8 mouse cellular contexts compared by ENCODE assay signal in genomic region chr4:45755881-45756280, GRCm38 (mm10). TPM values are rescaled to one million over a fixed set of nuclear protein-coding genes. Genes with fewer than 3 reads are reported as not detected.
DNase-seq lines count a peak whose midpoint lies in the region; TF ChIP-seq lines count a peak whose summit lies in the region.

No protein-coding gene starts in this region.

- no peak overlapping the region for H3K4me3 ChIP-seq in lung, adult 2 months (replicated peaks; ENCODE audit: extremely low read depth, low read depth, low read length)

- H3K4me1 ChIP-seq in lung, adult 2 months (ENCODE audit: control insufficient read depth, insufficient read depth, low read length): no peaks in the 10 kb centered on the region

- DNase-seq in lung, adult 18-20 months: peak; percentile 16 to 39
- DNase-seq in lung, adult 2 months: no peak
- DNase-seq in fibroblast of lung, adult 2 months (ENCODE audit: low read depth): peak; percentile 26
- DNase-seq in layer of hippocampus, adult 8-10 months (ENCODE audit: low spot score in 2 of 2): peak; percentile 74 to 89
- peak; percentile 42 for DNase-seq in lung, postnatal 14 days
- DNase-seq in adrenal gland, adult 2 months: no peak
- no peak for DNase-seq in liver
- DNase-seq in yolk sac, embryonic 10.5 days (ENCODE audit: low spot score): no peak

- TF ChIP-seq CTCF in lung, adult 2 months (IDR thresholded peaks at IDR 0.05; ENCODE audit: insufficient read depth, low read length): no peak

- no peak for TF ChIP-seq POLR2A in lung, adult 2 months (IDR thresholded peaks at IDR 0.05; ENCODE audit: borderline replicate concordance, extremely low read depth, low read depth, low read length)

- 60% methylated on average over 17 of the region's 17 CpGs for WGBS in lung, adult 2 months

RNA-seq across cellular contexts. Expression of gene Aldh1b1, which starts 42.9 kb away (rescaled TPM):
- polyA plus RNA-seq in lung, adult 2 months (2012; rRNA removed): 3.1 and 3.9 TPM in 2 replicates
- 10 to 100 TPM in 1 of 4 experiments, 1 to 10 TPM in 3; 7.3 to 11.5 (median 8.8) TPM for total RNA-seq in layer of hippocampus, adult 8-10 months (2022)
- 10 to 100 TPM; 27.3 to 31.5 TPM for total RNA-seq in adrenal gland, adult 2 months (2021)
- polyA plus RNA-seq in adrenal gland, adult 2 months (2012; rRNA removed): 30.6 and 31.8 TPM in 2 replicates

Comparison
In these comparisons a context has a peak if more than half of its experiments do, and no peak if none do; other contexts are left out.
1. DNase-seq: peak in lung, adult 18-20 months (2 of 2), fibroblast of lung, adult 2 months (single experiment), layer of hippocampus, adult 8-10 months (2 of 2) and lung, postnatal 14 days (single experiment); none in lung, adult 2 months (single experiment), adrenal gland, adult 2 months (single experiment), liver (single experiment) and yolk sac, embryonic 10.5 days (single experiment).